Mouse (Mus musculus) CH12.LX (cell line): ENCODE data around the gene Ror2. TPM values are rescaled to one million over a fixed set of nuclear protein-coding genes. Genes with fewer than 3 reads are reported as not detected.

Source experiments
- DNase-seq: peaks from one replicate; pipeline ENCODE4 v3.0.0-alpha.2; 2013; ENCODE audit errors: extremely low read depth
- H3K27ac ChIP-seq: 2 replicates; pipeline ENCODE4 v1.5.1; 2012; ENCODE audit warnings: low read depth, mild to moderate bottlenecking, control low read depth, moderate library complexity; ENCODE audit not compliant: insufficient read depth
- H3K27me3 ChIP-seq: replicated peaks from 2 replicates; pipeline ENCODE3; 2012; ENCODE audit warnings: inconsistent platforms
- H3K36me3 ChIP-seq, 2 experiments: replicated peaks in 1 of 2; 2 replicates each; pipeline versions ENCODE3 to v1.6.1; 2012; ENCODE audit warnings: inconsistent platforms in 1 of 2, low read length in 1 of 2, mild to moderate bottlenecking in 1 of 2, mixed read lengths in 1 of 2, moderate library complexity in 1 of 2; ENCODE audit not compliant: control insufficient read depth in 1 of 2, insufficient read depth in 1 of 2
- H3K4me1 ChIP-seq, 2 experiments: 2 replicates each; pipeline ENCODE4 v1.6.1; 2012; ENCODE audit warnings: inconsistent platforms in 1 of 2, moderate library complexity in 1 of 2; ENCODE audit not compliant: insufficient read depth in 2 of 2, control insufficient read depth in 1 of 2
- H3K4me2 ChIP-seq: 2 replicates; pipeline ENCODE4 v1.6.1; 2012; ENCODE audit warnings: low read depth, mild to moderate bottlenecking, control low read depth; ENCODE audit not compliant: poor library complexity, insufficient read depth, severe bottlenecking
- H3K4me3 ChIP-seq, 3 experiments: fragments of 150-350 bp in 1 of 3; sonication (generic) in 1 of 3; replicated peaks in 1 of 3; 2 replicates each; pipeline versions ENCODE3 to v1.5.1; 2011 to 2012; ENCODE audit warnings: low read depth in 2 of 3, low read length in 2 of 3, mild to moderate bottlenecking in 2 of 3, moderate library complexity in 2 of 3, control low read depth in 1 of 3, improper control_type of control experiment in 1 of 3, inconsistent platforms in 1 of 3, mixed read lengths in 1 of 3; ENCODE audit not compliant: poor library complexity in 1 of 3
- H3K79me2 ChIP-seq: replicated peaks from 2 replicates; pipeline ENCODE4 v1.6.1; 2012; ENCODE audit warnings: mild to moderate bottlenecking, moderate library complexity; ENCODE audit not compliant: control insufficient read depth, poor library complexity, insufficient read depth, severe bottlenecking; ENCODE audit errors: extremely low read depth
- H3K9ac ChIP-seq: 2 replicates; pipeline ENCODE4 v1.6.1; 2012; ENCODE audit warnings: low read depth, mild to moderate bottlenecking, control low read depth, moderate library complexity; ENCODE audit not compliant: insufficient read depth
- H3K9me3 ChIP-seq: replicated peaks from 2 replicates; pipeline ENCODE3; 2012; ENCODE audit warnings: low read length, inconsistent platforms, mixed read lengths
- BHLHE40 ChIP-seq: IDR thresholded peaks from 2 replicates; pipeline ENCODE4 v1.6.1; 2011; ENCODE audit warnings: mild to moderate bottlenecking, low read depth, low read length, improper control_type of control experiment
- CHD1 ChIP-seq: IDR thresholded peaks from 2 replicates; pipeline ENCODE4 v1.6.1; 2012; ENCODE audit warnings: low read depth, low read length, improper control_type of control experiment, inconsistent platforms
- CHD2 ChIP-seq: IDR thresholded peaks from 2 replicates; pipeline ENCODE4 v1.6.1; 2011; ENCODE audit warnings: low read length, improper control_type of control experiment
- ETS1 ChIP-seq: conservative IDR thresholded peaks from 2 replicates; pipeline ENCODE4 v1.6.1; 2012; ENCODE audit warnings: low read depth, mild to moderate bottlenecking, inconsistent platforms, low read length, improper control_type of control experiment, moderate library complexity
- GABPA ChIP-seq: IDR thresholded peaks from 2 replicates; pipeline ENCODE4 v1.6.1; 2012; ENCODE audit warnings: low read depth, low read length, improper control_type of control experiment, inconsistent platforms; ENCODE audit not compliant: insufficient replicate concordance
- HCFC1 ChIP-seq: IDR thresholded peaks from 2 replicates; pipeline ENCODE4 v1.6.1; 2012; ENCODE audit warnings: low read depth, mild to moderate bottlenecking, inconsistent platforms, low read length, improper control_type of control experiment
- JUN ChIP-seq: IDR thresholded peaks from 2 replicates; pipeline ENCODE4 v1.6.1; 2011; ENCODE audit warnings: low read depth, mild to moderate bottlenecking, low read length, improper control_type of control experiment, moderate library complexity; ENCODE audit not compliant: insufficient read depth
- JUND ChIP-seq: conservative IDR thresholded peaks from 2 replicates; pipeline ENCODE4 v1.6.1; 2011; ENCODE audit warnings: low read depth, low read length, improper control_type of control experiment
- MAFK ChIP-seq: IDR thresholded peaks from 2 replicates; pipeline ENCODE4 v1.6.1; 2011; ENCODE audit warnings: low read length, improper control_type of control experiment; ENCODE audit not compliant: insufficient replicate concordance
- MAZ ChIP-seq: IDR thresholded peaks from 2 replicates; pipeline ENCODE4 v1.6.1; 2012; ENCODE audit warnings: low read depth, mild to moderate bottlenecking, inconsistent platforms, low read length, improper control_type of control experiment, moderate library complexity
- MEF2A ChIP-seq: IDR thresholded peaks from 2 replicates; pipeline ENCODE4 v1.6.1; 2014; ENCODE audit warnings: low read depth, mild to moderate bottlenecking, inconsistent platforms, low read length, improper control_type of control experiment, borderline replicate concordance
- MYC ChIP-seq: IDR thresholded peaks from 2 replicates; pipeline ENCODE4 v1.6.1; 2011; ENCODE audit warnings: low read depth, mild to moderate bottlenecking, improper control_type of control experiment, low read length
- NELFE ChIP-seq: IDR thresholded peaks from 2 replicates; pipeline ENCODE4 v1.6.1; 2011; ENCODE audit warnings: low read depth, low read length, improper control_type of control experiment
- PAX5 ChIP-seq: IDR thresholded peaks from 2 replicates; pipeline ENCODE4 v1.6.1; 2012; ENCODE audit warnings: low read length, inconsistent platforms, mixed read lengths
- POLR2A ChIP-seq: IDR thresholded peaks from 2 replicates; pipeline ENCODE4 v1.6.1; 2011; ENCODE audit warnings: low read depth, mild to moderate bottlenecking, improper control_type of control experiment, low read length
- POLR2AphosphoS2 ChIP-seq: IDR thresholded peaks from 2 replicates; pipeline ENCODE4 v1.6.1; 2011; ENCODE audit warnings: low read depth, low read length, improper control_type of control experiment
- RAD21 ChIP-seq: IDR thresholded peaks from 2 replicates; pipeline ENCODE4 v1.6.1; 2011; ENCODE audit warnings: low read depth, mild to moderate bottlenecking, low read length, improper control_type of control experiment, moderate library complexity
- SMC3 ChIP-seq: IDR thresholded peaks from 2 replicates; pipeline ENCODE4 v1.6.1; 2011; ENCODE audit warnings: low read depth, low read length, improper control_type of control experiment
- TBP ChIP-seq: conservative IDR thresholded peaks from 2 replicates; pipeline ENCODE4 v1.6.1; 2011; ENCODE audit warnings: low read depth, low read length, improper control_type of control experiment
- TCF12 ChIP-seq: IDR thresholded peaks from 2 replicates; pipeline ENCODE4 v1.6.1; 2014; ENCODE audit warnings: low read depth, mild to moderate bottlenecking, inconsistent platforms, low read length, improper control_type of control experiment
- ZC3H11A ChIP-seq: IDR thresholded peaks from 2 replicates; pipeline ENCODE4 v1.6.1; 2012; ENCODE audit warnings: low read depth, mild to moderate bottlenecking, inconsistent platforms, low read length, improper control_type of control experiment
- ZMIZ1 ChIP-seq: IDR thresholded peaks from 2 replicates; pipeline ENCODE4 v1.6.1; 2012; ENCODE audit warnings: low read depth, mild to moderate bottlenecking, inconsistent platforms, low read length, improper control_type of control experiment
- ZNF384 ChIP-seq: IDR thresholded peaks from 2 replicates; pipeline ENCODE4 v1.6.1; 2012; ENCODE audit warnings: low read depth, low read length, improper control_type of control experiment, inconsistent platforms
- dilution Hi-C: fragments of 300-500 bp; cut with MboI; formaldehyde crosslinking; loops from 2 replicates; pipeline ENCODE4 v1.14.3; 2020; ENCODE audit warnings: low sequenced_read_pairs; ENCODE audit not compliant: extremely low pct_unique_long_range_greater_than_20kb, extremely low pct_ligation_motif_present
- in situ Hi-C: fragments of 300-500 bp; cut with MboI; formaldehyde crosslinking; loops from 3 replicates; pipeline ENCODE4 v1.14.3; 2019; ENCODE audit warnings: low sequenced_read_pairs, low pct_ligation_motif_present, low pct_unique_long_range_greater_than_20kb, mixed read lengths
- polyA plus RNA-seq: library from polyadenylated mRNA; unstranded; fragments of >175 nt; gene quantifications from 2 replicates; pipeline ENCODE4 v1.2.1, GENCODE M21; 2012; ENCODE audit warnings: low read depth; ENCODE audit not compliant: insufficient read length
- total RNA-seq, 2 experiments: library from RNA; depleted of rRNA; stranded (reverse); fragments of 300-350 nt in 1 of 2; fragments of >200 nt in 1 of 2; gene quantifications; 2 replicates each; pipeline ENCODE4 v1.2.3; 2012 to 2014

Ror2 gene
- total and polyA plus RNA-seq, 3 experiments: 0.13 to 0.63 (median 0.16) TPM

DNA sequence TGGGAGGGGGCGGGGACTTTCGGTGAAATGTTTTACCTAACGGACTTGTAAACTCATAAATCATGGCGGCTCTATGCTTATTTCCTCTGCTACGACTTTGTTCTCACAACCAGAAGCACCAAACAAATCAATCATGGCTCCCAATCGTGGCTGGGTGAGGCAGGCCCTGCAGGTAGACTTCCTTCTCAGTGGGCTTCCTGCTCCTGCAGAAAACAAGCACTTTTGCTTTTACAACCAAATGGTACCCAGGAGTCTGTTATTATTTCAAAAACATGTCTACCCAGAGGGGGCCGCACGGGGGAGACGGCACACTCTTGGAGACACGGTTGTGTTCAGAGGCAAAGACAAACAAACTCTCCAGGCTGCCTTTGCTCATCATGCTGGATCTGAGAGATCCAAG, 122.3 kb downstream of the Ror2 start:
- Histone ChIP-seq H3K4me3 (no peak overlapping the region), H3K79me2 (no peaks in the 10 kb centered on the region), H3K4me1 (no peaks in the 10 kb centered on the region), H3K9me3 (no peaks in the 10 kb centered on the region), H3K4me2 (no peak overlapping the region), H3K36me3 (no peaks in the 10 kb centered on the region), H3K9ac (no peak overlapping the region), H3K27ac (no peak overlapping the region), H3K27me3 (peaks cover 3% of the 10 kb centered on the region)
- no peak for TF ChIP-seq RAD21
- no peak for TF ChIP-seq ZC3H11A
- no peak for TF ChIP-seq JUN
- TF ChIP-seq HCFC1: no peak
- TF ChIP-seq MEF2A: no peak
- no peak for TF ChIP-seq JUND
- no peak for TF ChIP-seq SMC3
- TF ChIP-seq POLR2A: no peak
- TF ChIP-seq POLR2AphosphoS2: no peak
- TF ChIP-seq GABPA: no peak
- no peak for TF ChIP-seq PAX5
- no peak for TF ChIP-seq ZMIZ1
- TF ChIP-seq CHD1: no peak
- TF ChIP-seq CHD2: no peak
- in situ Hi-C loops: no loop called here
- dilution Hi-C loops: no loop called here
- no peak for DNase-seq

DNA sequence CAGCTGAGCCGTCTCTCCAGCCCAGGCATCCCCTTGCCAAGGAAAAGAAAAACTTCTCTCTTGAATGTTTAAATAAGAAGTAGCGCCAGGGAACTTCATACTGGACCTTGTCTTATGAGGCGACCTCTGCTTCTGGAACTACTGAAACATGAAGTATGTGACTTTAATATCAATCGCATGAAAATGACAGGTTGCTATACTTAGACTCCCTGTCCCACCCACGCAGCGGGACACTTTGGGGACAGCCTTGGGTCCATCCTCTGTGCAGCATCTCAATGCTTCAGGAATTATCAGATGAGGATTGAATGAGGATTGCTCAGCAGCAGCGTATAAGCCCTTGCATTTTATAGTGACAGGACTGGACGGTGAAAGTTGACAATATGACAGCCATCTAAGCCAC, 122.9 kb downstream of the Ror2 start:
- DNase-seq: no peak
- H3K9me3 ChIP-seq: no peaks in the 10 kb centered on the region
- in situ Hi-C loops (no loop called here), dilution Hi-C loops (no loop called here)
- no peak overlapping the region for H3K4me3 ChIP-seq
- H3K4me2 ChIP-seq: no peak overlapping the region
- no peak overlapping the region for H3K27ac ChIP-seq
- H3K4me1 ChIP-seq: no peaks in the 10 kb centered on the region
- no peaks in the 10 kb centered on the region for H3K36me3 ChIP-seq
- H3K27me3 ChIP-seq: peaks cover 3% of the 10 kb centered on the region
- no peak overlapping the region for H3K9ac ChIP-seq
- H3K79me2 ChIP-seq: no peaks in the 10 kb centered on the region
- TF ChIP-seq JUND (no peak), TCF12 (no peak), CHD1 (no peak), ZNF384 (no peak), TBP (no peak), MYC (no peak), SMC3 (no peak), MAZ (no peak), CHD2 (no peak), ETS1 (no peak), MAFK (no peak), ZMIZ1 (no peak), BHLHE40 (no peak), HCFC1 (no peak), POLR2AphosphoS2 (no peak), POLR2A (no peak), NELFE (no peak)
